Mouse (Mus musculus): ENCODE measurements around the gene Cpox. TPM values are rescaled to one million over a fixed set of nuclear protein-coding genes. Genes with fewer than 3 reads are reported as not detected.

The Cpox gene
- total and polyA plus RNA-seq, 3 experiments = 70.3 to 77.2 (median 75.6) TPM

DNA sequence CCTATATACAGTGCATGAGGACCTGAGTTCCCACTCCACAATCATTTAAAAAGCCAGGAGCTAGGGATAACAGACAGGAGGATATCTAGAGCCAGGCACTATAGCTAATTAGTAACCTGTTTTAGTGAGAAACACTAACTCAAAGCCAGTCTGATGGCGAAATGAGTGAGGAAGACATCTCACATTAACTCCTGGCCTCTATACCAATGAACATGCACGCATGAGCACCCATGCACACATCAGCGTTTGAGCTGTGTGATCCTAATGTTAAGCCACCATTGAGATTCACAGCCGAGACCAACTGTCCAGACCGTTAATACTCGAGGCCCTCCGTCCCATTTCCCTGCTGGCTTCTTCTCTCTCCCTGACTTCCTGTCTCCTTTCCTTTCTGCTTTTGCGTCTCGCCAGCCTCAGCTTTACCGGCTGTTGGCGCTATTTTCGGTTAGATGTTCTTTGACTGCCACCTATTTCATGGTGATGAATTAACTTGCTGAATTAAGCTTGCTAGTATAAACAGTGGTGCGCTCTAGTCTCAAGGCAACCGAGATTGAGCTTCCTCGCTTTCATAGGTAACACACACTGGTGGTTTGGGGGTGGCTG, 3.8 kb downstream of the Cpox start:
- H3K36me3 ChIP-seq (replicated peaks in 1 of 2; ENCODE audit: control insufficient read depth in 1 of 2, insufficient read depth in 1 of 2, low read length in 1 of 2) = peaks cover 48 to 62% of the 10 kb centered on the region in 2 experiments

GRCm38 (mm10) chr16:58675256-58675655, 5.2 kb downstream of the Cpox start:
- peaks cover 3 to 19% of the 10 kb centered on the region in 2 experiments; a peak in 3 of 4 replicates for H3K4me1 ChIP-seq (ENCODE audit: control insufficient read depth in 1 of 2, insufficient read depth in 2 of 2)
- H3K9me3 ChIP-seq (replicated peaks; ENCODE audit: low read length) = no peaks in the 10 kb centered on the region
- DNase-seq (ENCODE audit: extremely low read depth) = no peak
- in situ Hi-C loops (cut with MboI; ENCODE audit: low pct_ligation_motif_present, low pct_unique_long_range_greater_than_20kb, low sequenced_read_pairs) = no loop called here
- no peak overlapping the region for H3K4me3 ChIP-seq (replicated peaks in 1 of 3; ENCODE audit: low read depth in 2 of 3, low read length in 2 of 3, poor library complexity in 1 of 3)
- H3K4me2 ChIP-seq (ENCODE audit: insufficient read depth, low read depth, poor library complexity, severe bottlenecking) = no peak overlapping the region
- TF ChIP-seq USF1 (IDR thresholded peaks at IDR 0.05; ENCODE audit: low read depth, low read length) (no peak), RCOR1 (conservative IDR thresholded peaks at IDR 0.05; ENCODE audit: low read depth, low read length) (no peak), TCF12 (IDR thresholded peaks at IDR 0.05; ENCODE audit: low read depth, low read length) (no peak), ETS1 (conservative IDR thresholded peaks at IDR 0.05; ENCODE audit: low read depth, low read length) (no peak), MYC (IDR thresholded peaks at IDR 0.05; ENCODE audit: low read depth, low read length) (no peak), USF2 (conservative IDR thresholded peaks at IDR 0.05; ENCODE audit: low read depth, low read length) (no peak), HCFC1 (IDR thresholded peaks at IDR 0.05; ENCODE audit: low read depth, low read length) (no peak), CHD2 (IDR thresholded peaks at IDR 0.05; ENCODE audit: low read length) (no peak)
- H3K36me3 ChIP-seq (replicated peaks in 1 of 2; ENCODE audit: control insufficient read depth in 1 of 2, insufficient read depth in 1 of 2, low read length in 1 of 2) = peaks cover 48 to 64% of the 10 kb centered on the region in 2 experiments
- H3K27ac ChIP-seq (ENCODE audit: insufficient read depth, low read depth) = no peak overlapping the region
- no peak overlapping the region for H3K9ac ChIP-seq (ENCODE audit: insufficient read depth, low read depth)
- H3K27me3 ChIP-seq (replicated peaks) = no peaks in the 10 kb centered on the region
- peaks cover 23% of the 10 kb centered on the region for H3K79me2 ChIP-seq (replicated peaks; ENCODE audit: control insufficient read depth, extremely low read depth, insufficient read depth, poor library complexity, severe bottlenecking)
- dilution Hi-C loops (cut with MboI; ENCODE audit: extremely low pct_ligation_motif_present, extremely low pct_unique_long_range_greater_than_20kb, low sequenced_read_pairs) = no loop called here

More for the DNA sequence above, 3.8 kb downstream of the Cpox start:
- Histone ChIP-seq H3K4me2 (ENCODE audit: insufficient read depth, low read depth, poor library complexity, severe bottlenecking) (no peak overlapping the region), H3K4me3 (replicated peaks in 1 of 3; ENCODE audit: low read depth in 2 of 3, low read length in 2 of 3, poor library complexity in 1 of 3) (no peak overlapping the region), H3K27ac (ENCODE audit: insufficient read depth, low read depth) (no peak overlapping the region), H3K27me3 (replicated peaks) (no peaks in the 10 kb centered on the region), H3K79me2 (replicated peaks; ENCODE audit: control insufficient read depth, extremely low read depth, insufficient read depth, poor library complexity, severe bottlenecking) (peaks cover 24% of the 10 kb centered on the region), H3K4me1 (ENCODE audit: control insufficient read depth in 1 of 2, insufficient read depth in 2 of 2) (peaks cover 5 to 27% of the 10 kb centered on the region in 2 experiments), H3K9me3 (replicated peaks; ENCODE audit: low read length) (no peaks in the 10 kb centered on the region), H3K9ac (ENCODE audit: insufficient read depth, low read depth) (no peak overlapping the region)
- dilution Hi-C loops (cut with MboI; ENCODE audit: extremely low pct_ligation_motif_present, extremely low pct_unique_long_range_greater_than_20kb, low sequenced_read_pairs) = no loop called here
- TF ChIP-seq ETS1 (conservative IDR thresholded peaks at IDR 0.05; ENCODE audit: low read depth, low read length) (no peak), POLR2AphosphoS2 (IDR thresholded peaks at IDR 0.05; ENCODE audit: low read depth, low read length) (no peak), NELFE (IDR thresholded peaks at IDR 0.05; ENCODE audit: low read depth, low read length) (no peak), RCOR1 (conservative IDR thresholded peaks at IDR 0.05; ENCODE audit: low read depth, low read length) (no peak), UBTF (IDR thresholded peaks at IDR 0.05; ENCODE audit: low read depth, low read length) (no peak), TBP (conservative IDR thresholded peaks at IDR 0.05; ENCODE audit: low read depth, low read length) (no peak), ZMIZ1 (IDR thresholded peaks at IDR 0.05; ENCODE audit: low read depth, low read length) (no peak), NRF1 (IDR thresholded peaks at IDR 0.05; ENCODE audit: low read depth, low read length) (no peak), JUND (conservative IDR thresholded peaks at IDR 0.05; ENCODE audit: low read depth, low read length) (no peak), MYC (IDR thresholded peaks at IDR 0.05; ENCODE audit: low read depth, low read length) (no peak), GABPA (IDR thresholded peaks at IDR 0.05; ENCODE audit: insufficient replicate concordance, low read depth, low read length) (no peak), CHD2 (IDR thresholded peaks at IDR 0.05; ENCODE audit: low read length) (no peak), HCFC1 (IDR thresholded peaks at IDR 0.05; ENCODE audit: low read depth, low read length) (no peak), RAD21 (IDR thresholded peaks at IDR 0.05; ENCODE audit: low read depth, low read length) (no peak), MAZ (IDR thresholded peaks at IDR 0.05; ENCODE audit: low read depth, low read length) (no peak), IRF4 (IDR thresholded peaks at IDR 0.05; ENCODE audit: low read depth, low read length) (no peak), MEF2A (IDR thresholded peaks at IDR 0.05; ENCODE audit: borderline replicate concordance, low read depth, low read length) (no peak), USF2 (conservative IDR thresholded peaks at IDR 0.05; ENCODE audit: low read depth, low read length) (no peak)
- no peak for DNase-seq (ENCODE audit: extremely low read depth)
- in situ Hi-C loops (cut with MboI; ENCODE audit: low pct_ligation_motif_present, low pct_unique_long_range_greater_than_20kb, low sequenced_read_pairs) = loop anchor here (25.0 kb wide), 2 partner anchors 738 to 1012 kb away; partner anchors contain the start of gene Gabrr3

Data from CH12.LX (cell line).